Mouse (Mus musculus) forebrain, embryonic 14.5 days (tissue): Measurements from ENCODE around the gene Spdef. TPM values are rescaled to one million over a fixed set of nuclear protein-coding genes. Genes with fewer than 3 reads are reported as not detected.

Experiments
- ATAC-seq: fragments of 200-750 bp; cut with Nextera tagmentation; 2 replicates; pipeline ENCODE4 v1.8.0; 2017; ENCODE audit warnings: mild to moderate bottlenecking, moderate library complexity
- DNase-seq: peaks from one replicate; pipeline ENCODE4 v3.0.0-alpha.2; 2015; ENCODE audit warnings: low spot score
- H3K27ac ChIP-seq: fragments of 300-500 bp; sonication (generic); 2 replicates; pipeline ENCODE4 v1.5.1; 2014; ENCODE audit warnings: low read depth, mild to moderate bottlenecking, control low read depth, low read length, moderate library complexity
- H3K27me3 ChIP-seq: fragments of 300-500 bp; sonication (generic); replicated peaks from 2 replicates; pipeline ENCODE4 v1.6.1; 2014; ENCODE audit warnings: low read length, control low read depth, mixed read lengths; ENCODE audit not compliant: control insufficient read depth, insufficient read depth
- H3K36me3 ChIP-seq: fragments of 300-500 bp; sonication (generic); 2 replicates; pipeline ENCODE4 v1.6.1; 2014; ENCODE audit warnings: low read length, control low read depth; ENCODE audit not compliant: control insufficient read depth, insufficient read depth
- H3K4me1 ChIP-seq: fragments of 300-500 bp; sonication (generic); 2 replicates; pipeline ENCODE4 v1.6.1; 2014; ENCODE audit warnings: antibody characterized with exemption, low read length, control low read depth; ENCODE audit not compliant: control insufficient read depth, insufficient read depth
- H3K4me2 ChIP-seq: fragments of 300-500 bp; sonication (generic); 2 replicates; pipeline ENCODE4 v1.6.1; 2014; ENCODE audit warnings: mild to moderate bottlenecking, control low read depth, low read length
- H3K4me3 ChIP-seq: fragments of 300-500 bp; sonication (generic); 2 replicates; pipeline ENCODE4 v1.5.1; 2014; ENCODE audit warnings: low read depth, low read length, control low read depth
- H3K9ac ChIP-seq: fragments of 300-500 bp; sonication (generic); 2 replicates; pipeline ENCODE4 v1.6.1; 2014; ENCODE audit warnings: mild to moderate bottlenecking, low read length, control low read depth, moderate library complexity
- H3K9me3 ChIP-seq: fragments of 300-500 bp; sonication (generic); replicated peaks from 2 replicates; pipeline ENCODE4 v1.6.1; 2016; ENCODE audit warnings: low read length, control low read depth, mixed read lengths; ENCODE audit not compliant: control insufficient read depth
- WGBS: fragments of 180-500 bp; shearing (Covaris S2); extraction: QIAGEN DNeasy Blood & Tissue Kit; methylation state at CpG from one replicate; pipeline ENCODE4 v1.1.7; 2014; 5-methylcytosine and 5-hydroxymethylcytosine counted together
- polyA plus RNA-seq: library from polyadenylated mRNA; unstranded; fragments of >200 nt; fragmentation: Nextera tagmentation; extraction: Ambion mirVana; gene quantifications from 2 replicates; pipeline ENCODE4 v1.2.1, GENCODE M21; 2014

Gene Spdef
- polyA plus RNA-seq, 1 experiment from 2014 or later: 0.44 TPM

GRCm38 (mm10) chr17:27734344-27735073 lies 5.8 kb upstream of the Spdef start:
- no peak for ATAC-seq
- no peak overlapping the region for H3K4me3 ChIP-seq
- no peaks in the 10 kb centered on the region for H3K9me3 ChIP-seq
- no peaks in the 10 kb centered on the region for H3K36me3 ChIP-seq
- no peak overlapping the region for H3K27ac ChIP-seq
- WGBS: 16% methylated on average over 13 of the region's 13 CpGs
- H3K9ac ChIP-seq: no peak overlapping the region
- no peaks in the 10 kb centered on the region for H3K27me3 ChIP-seq
- H3K4me2 ChIP-seq: no peak overlapping the region
- H3K4me1 ChIP-seq: no peaks in the 10 kb centered on the region
- no peak for DNase-seq

DNA sequence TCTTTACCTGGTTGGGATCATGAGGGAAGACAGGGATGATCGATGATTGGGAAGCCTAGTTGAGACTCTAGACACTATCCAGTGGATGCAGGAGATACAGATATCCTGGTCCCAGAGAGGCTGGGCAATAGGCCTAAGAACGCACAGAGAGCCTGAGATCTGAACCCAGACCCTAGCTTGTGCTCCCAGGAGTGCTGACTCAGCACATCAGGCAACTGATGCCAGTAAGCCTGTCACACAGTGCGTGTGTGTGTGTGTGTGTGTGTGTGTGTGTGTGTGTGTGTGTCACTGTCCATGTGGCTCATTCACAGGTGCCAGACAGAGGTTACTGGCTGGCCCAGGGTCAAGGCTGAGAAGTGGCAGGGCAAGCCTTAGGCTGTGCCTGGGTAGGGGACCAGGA lies 3.9 kb upstream of the Spdef start:
- no peaks in the 10 kb centered on the region for H3K9me3 ChIP-seq
- no peak for DNase-seq
- no peak overlapping the region for H3K4me2 ChIP-seq
- no peak overlapping the region for H3K27ac ChIP-seq
- ATAC-seq: no peak
- no peaks in the 10 kb centered on the region for H3K27me3 ChIP-seq
- no peak overlapping the region for H3K9ac ChIP-seq
- no peaks in the 10 kb centered on the region for H3K4me1 ChIP-seq
- H3K4me3 ChIP-seq: no peak overlapping the region
- no peaks in the 10 kb centered on the region for H3K36me3 ChIP-seq
- 90% methylated on average over 3 of the region's 3 CpGs for WGBS

DNA sequence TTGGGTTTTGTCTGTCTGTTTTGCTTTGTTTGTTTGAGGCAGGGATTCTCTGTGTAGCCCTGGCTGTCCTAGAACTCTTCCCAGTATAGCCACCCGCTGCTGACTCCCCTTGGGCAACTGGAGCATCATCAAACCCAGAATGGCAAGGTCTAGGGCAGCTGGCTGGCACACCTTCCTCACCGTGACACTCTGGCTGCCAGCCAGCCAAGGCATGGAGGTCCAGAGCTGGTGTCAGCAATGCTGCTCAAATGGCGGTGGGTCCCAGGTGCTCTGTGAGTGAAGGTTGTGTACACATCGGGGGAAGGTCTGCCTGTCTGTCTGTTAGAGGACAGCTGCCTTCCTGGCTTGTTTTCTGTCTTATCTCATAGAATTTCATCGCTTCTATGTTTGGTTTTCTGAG lies 3.4 kb upstream of the Spdef start:
- no peak overlapping the region for H3K4me3 ChIP-seq
- no peak for ATAC-seq
- 65% methylated on average over 5 of the region's 5 CpGs for WGBS

DNA sequence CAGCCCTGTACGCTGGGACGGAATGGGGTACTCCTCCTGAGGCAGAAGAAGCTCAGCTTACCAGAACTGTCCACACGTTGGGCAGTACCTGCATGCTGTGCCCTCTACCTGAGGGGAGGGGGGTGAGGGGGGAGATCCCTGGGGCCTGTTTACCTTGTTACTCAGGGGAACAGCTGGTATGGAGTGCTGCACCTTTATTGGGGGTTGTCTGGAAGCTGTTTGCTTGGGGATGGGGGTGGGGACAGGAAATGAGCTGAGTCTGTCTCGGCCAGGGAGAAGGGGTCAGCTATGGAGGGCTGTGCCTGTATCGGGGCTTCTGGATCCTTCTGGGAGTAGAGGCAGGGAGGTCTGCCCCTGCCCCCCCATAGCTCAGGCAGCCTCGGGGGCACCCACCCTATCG lies 2.2 kb downstream of the Spdef start:
- H3K4me1 ChIP-seq: 0 out of 2 replicates have a peak, but pooled peaks cover 3% of the 10 kb centered on the region
- ATAC-seq: no peak
- H3K36me3 ChIP-seq: no peaks in the 10 kb centered on the region
- no peaks in the 10 kb centered on the region for H3K27me3 ChIP-seq
- DNase-seq: no peak
- no peak overlapping the region for H3K4me3 ChIP-seq
- H3K9ac ChIP-seq: no peak overlapping the region
- no peaks in the 10 kb centered on the region for H3K9me3 ChIP-seq
- 58% methylated on average over 7 of the region's 7 CpGs for WGBS
- H3K4me2 ChIP-seq: no peak overlapping the region
- H3K27ac ChIP-seq: no peak overlapping the region

More for the DNA sequence above, 3.4 kb upstream of the Spdef start:
- Histone ChIP-seq H3K4me2 (no peak overlapping the region), H3K4me1 (no peaks in the 10 kb centered on the region), H3K27ac (no peak overlapping the region), H3K9ac (no peak overlapping the region), H3K36me3 (no peaks in the 10 kb centered on the region), H3K27me3 (no peaks in the 10 kb centered on the region), H3K9me3 (no peaks in the 10 kb centered on the region)
- DNase-seq: no peak

GRCm38 (mm10) chr17:27725412-27725811 lies 3.3 kb downstream of the Spdef start:
- DNase-seq (no peak), ATAC-seq (no peak)
- Histone ChIP-seq H3K9ac (no peak overlapping the region), H3K36me3 (no peaks in the 10 kb centered on the region), H3K9me3 (no peaks in the 10 kb centered on the region), H3K4me2 (no peak overlapping the region), H3K4me1 (0 out of 2 replicates have a peak, but pooled peaks cover 3% of the 10 kb centered on the region), H3K4me3 (no peak overlapping the region), H3K27ac (no peak overlapping the region), H3K27me3 (no peaks in the 10 kb centered on the region)
- WGBS: 7% methylated on average over 10 of the region's 10 CpGs

DNA sequence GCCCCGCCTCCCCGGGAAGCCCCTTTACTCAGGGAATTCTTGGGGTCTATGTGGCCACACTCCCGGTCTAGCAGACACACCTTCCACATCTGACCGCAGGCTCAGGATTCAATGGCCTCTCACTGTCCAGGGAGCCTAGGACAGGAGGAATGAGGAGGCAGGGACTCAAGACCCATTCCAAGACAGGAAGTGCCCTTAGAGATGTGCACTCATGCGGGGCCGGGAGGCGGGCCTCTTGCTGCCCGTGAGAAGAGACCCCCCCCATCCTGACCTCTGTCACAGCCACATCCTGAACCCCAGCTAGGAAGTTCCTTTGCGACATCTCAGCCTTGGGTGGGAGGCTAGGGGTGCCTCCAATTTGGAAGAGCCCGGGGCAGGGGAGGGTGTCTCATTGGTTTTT lies 3.7 kb downstream of the Spdef start:
- no peak overlapping the region for H3K27ac ChIP-seq
- H3K36me3 ChIP-seq: no peaks in the 10 kb centered on the region
- ATAC-seq (no peak), DNase-seq (no peak)
- H3K9me3 ChIP-seq: no peaks in the 10 kb centered on the region
- H3K27me3 ChIP-seq: no peaks in the 10 kb centered on the region
- H3K9ac ChIP-seq: no peak overlapping the region
- H3K4me1 ChIP-seq: 0 out of 2 replicates have a peak, but pooled peaks cover 3% of the 10 kb centered on the region
- no peak overlapping the region for H3K4me3 ChIP-seq
- WGBS: 27% methylated on average over 10 of the region's 10 CpGs
- no peak overlapping the region for H3K4me2 ChIP-seq

- Histone ChIP-seq H3K36me3 (no peaks in the 10 kb centered on the region), H3K27me3 (no peaks in the 10 kb centered on the region), H3K9me3 (no peaks in the 10 kb centered on the region), H3K4me3 (no peak overlapping the region), H3K9ac (no peak overlapping the region), H3K4me1 (0 out of 2 replicates have a peak, but pooled peaks cover 3% of the 10 kb centered on the region), H3K27ac (no peak overlapping the region), H3K4me2 (no peak overlapping the region)
- 35% methylated on average over 3 of the region's 3 CpGs for WGBS
- ATAC-seq: no peak
- DNase-seq: no peak
Measured at GRCm38 (mm10) chr17:27724327-27724726, 4.4 kb downstream of the Spdef start.

DNA sequence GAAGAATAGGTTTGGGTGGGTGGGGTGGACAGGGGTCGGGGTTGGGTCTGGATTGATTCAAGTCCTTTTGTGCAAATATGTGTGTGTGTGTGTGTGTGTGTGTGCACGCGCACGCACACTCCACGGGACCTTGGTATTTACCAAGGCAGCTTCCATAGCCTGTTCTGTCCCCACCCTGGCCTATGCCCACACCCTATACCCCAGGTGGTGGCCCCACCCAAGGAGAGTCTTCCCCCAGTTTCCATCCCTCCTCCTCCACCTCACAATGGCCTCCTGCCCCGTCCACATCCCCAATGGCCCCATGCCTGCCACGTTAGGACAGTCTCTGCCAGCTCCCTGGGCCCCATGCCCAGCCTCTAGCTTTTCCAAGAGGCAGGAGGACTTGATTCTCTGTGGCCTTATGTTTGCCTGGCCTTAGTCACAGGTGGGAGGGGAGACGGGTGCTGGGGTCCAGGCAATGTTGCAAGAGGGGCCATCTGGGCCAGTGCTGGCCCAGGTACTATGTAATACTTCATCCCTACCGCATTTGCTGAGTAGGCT lies 7.6 kb downstream of the Spdef start:
- no peak for ATAC-seq
- Histone ChIP-seq H3K4me3 (no peak overlapping the region), H3K9me3 (no peaks in the 10 kb centered on the region), H3K27me3 (no peaks in the 10 kb centered on the region), H3K4me1 (peaks cover 3% of the 10 kb centered on the region; the same call in 1 of the 2 replicates), H3K9ac (no peak overlapping the region), H3K4me2 (no peak overlapping the region), H3K27ac (no peak overlapping the region), H3K36me3 (no peaks in the 10 kb centered on the region)
- 76% methylated on average over 9 of the region's 9 CpGs for WGBS
- no peak for DNase-seq

DNA sequence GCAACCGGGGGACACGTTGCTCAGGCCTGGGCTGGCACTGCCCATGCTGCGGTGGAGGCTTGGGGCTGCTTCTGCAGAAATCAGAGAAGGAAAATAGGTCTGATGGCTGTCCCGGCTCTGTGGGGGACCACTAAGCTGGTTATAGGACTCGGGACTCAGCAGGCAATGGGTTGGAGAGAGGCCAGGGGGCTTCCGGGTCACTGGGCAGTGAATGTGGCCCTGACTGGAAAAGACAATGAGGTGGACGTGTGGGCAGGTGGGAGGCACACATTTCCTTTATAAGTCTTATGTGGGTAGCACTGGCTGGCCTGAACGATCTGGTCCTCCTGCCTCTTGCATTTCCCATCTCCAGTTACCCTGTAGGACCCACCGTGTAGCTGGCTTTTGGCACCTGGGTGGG lies 8.4 kb downstream of the Spdef start:
- DNase-seq (no peak), ATAC-seq (no peak)
- WGBS: 23% methylated on average over 9 of the region's 9 CpGs
- no peaks in the 10 kb centered on the region; the same call in 1 of the 2 replicates for H3K4me1 ChIP-seq
- no peak overlapping the region for H3K4me3 ChIP-seq
- H3K27me3 ChIP-seq: no peaks in the 10 kb centered on the region
- H3K4me2 ChIP-seq: no peak overlapping the region
- H3K9me3 ChIP-seq: no peaks in the 10 kb centered on the region
- no peak overlapping the region for H3K9ac ChIP-seq
- no peaks in the 10 kb centered on the region for H3K36me3 ChIP-seq
- no peak overlapping the region for H3K27ac ChIP-seq
